Mouse (Mus musculus) T-helper 2 cell (primary cell): Measurements from ENCODE around the gene Tpm4.

Experiments
- in situ Hi-C: fragments of 300-600 bp; cut with MboI, MseI; formaldehyde crosslinking; loops from one replicate; pipeline ENCODE4 v1.15.1; 2025; ENCODE audit warnings: high pct_unique_total_duplicates

Gene Tpm4

DNA sequence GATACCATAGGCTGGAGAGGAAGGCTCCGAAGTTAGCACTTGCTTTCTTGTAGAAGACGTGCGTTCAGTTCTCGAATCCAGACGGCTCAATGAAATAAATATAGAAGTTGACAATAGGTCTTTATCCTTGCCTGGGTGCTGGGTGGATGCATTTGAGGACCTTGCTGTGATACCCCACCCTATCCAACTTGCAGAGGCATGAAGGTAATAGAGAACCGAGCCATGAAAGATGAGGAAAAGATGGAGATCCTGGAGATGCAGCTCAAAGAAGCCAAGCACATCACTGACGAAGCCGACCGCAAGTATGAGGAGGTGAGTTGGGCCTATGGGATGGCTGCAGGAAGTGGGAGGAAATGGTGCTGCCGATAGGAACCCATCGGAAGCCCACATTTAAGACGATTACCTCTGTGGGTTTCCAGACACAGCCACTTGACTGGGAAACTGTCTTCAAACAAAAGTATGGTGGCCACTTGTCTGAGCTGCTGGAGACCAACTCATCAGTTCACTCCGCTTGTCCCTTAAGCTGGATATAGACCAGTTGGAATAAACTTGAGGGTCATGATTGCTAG lies 8.6 kb downstream of the Tpm4 start:
- in situ Hi-C loops = no loop called here

DNA sequence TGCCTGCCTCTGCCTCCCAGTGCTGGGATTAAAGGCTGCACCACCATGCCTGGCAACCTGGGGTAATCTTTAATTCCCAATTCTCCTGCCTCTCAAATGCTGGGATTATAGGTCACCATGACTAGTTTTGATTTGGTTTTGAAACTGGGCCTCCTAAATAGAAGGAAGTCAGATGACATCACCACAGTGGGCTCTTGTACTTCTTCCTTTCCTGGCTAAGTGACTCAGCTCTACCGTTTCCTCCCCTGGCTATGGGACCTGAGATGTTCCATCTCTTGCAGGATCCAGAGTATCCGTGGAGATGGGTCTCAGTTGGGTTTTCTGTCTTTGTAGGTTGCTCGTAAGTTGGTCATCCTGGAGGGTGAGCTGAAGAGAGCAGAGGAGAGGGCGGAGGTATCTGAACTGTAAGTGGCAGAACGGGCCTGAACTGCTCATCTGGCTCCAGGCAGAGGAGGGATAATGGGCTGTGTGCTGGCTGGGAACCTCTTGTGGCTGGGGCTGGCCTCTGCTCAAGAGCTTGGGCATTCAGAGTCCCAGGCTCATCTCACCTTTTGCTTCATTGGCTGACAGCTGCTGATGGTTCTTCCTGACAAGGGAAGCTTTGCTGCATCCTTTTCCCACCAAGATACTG lies 9.7 kb downstream of the Tpm4 start:
- in situ Hi-C loops = no loop called here

DNA sequence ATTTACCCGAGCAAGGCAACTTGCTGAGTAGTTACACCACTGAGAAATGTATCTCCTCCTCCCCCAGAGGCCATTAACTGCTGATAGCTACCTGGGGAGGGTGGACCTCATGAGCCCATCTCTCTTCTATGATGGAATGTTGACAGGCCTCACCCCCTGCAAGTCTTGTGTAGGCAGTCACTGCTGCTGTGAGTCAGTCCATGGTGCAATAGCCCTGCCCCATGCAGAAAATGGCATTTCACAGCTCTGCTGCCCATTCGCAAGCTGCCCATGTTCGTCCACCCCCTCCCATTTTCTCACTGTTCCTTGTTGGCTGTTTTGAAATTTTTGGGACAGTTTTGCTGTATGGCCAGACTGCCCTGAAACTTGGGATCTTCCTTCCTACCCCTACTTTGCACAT lies 10.7 kb downstream of the Tpm4 start:
- in situ Hi-C loops = no loop called here

DNA sequence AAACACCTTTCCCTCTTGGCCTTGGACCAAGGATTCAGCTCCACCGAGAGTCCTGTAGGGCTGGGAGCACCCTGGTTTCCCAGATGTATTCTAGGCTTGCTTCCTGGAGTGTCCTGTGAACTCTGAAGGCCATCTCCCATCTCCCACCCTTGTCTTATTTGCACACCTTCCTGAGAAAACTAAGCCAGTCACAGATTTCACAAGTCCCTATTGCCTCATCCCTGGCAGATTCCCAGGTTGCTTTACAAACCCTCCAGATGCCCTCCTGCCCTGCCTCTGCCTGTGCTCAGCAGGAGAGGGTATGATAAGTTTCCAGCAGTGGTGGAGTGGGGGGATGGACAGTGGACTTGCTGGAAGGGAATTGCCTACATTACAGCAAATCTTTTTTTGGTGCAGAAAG lies 11.3 kb downstream of the Tpm4 start:
- in situ Hi-C loops = no loop called here

DNA sequence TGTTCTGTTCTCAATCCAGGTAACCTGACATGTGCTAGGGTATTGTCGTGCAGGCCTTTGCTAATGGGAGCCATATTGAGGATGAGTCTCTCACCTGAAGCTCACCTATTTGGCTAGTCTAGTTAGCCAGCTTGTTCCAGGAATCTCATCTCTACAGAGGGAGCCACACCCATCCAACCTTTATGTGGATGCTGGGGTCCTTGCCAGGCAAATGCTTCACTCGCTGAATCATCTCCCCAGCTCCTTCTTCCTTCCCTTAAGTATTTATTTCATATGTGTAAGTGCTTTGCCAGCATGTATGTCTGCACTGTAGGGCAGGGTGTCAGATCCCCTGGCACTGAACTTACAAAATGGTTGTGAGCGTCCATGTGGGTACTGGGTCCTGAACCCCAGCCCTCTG lies 11.8 kb downstream of the Tpm4 start:
- in situ Hi-C loops = no loop called here

DNA sequence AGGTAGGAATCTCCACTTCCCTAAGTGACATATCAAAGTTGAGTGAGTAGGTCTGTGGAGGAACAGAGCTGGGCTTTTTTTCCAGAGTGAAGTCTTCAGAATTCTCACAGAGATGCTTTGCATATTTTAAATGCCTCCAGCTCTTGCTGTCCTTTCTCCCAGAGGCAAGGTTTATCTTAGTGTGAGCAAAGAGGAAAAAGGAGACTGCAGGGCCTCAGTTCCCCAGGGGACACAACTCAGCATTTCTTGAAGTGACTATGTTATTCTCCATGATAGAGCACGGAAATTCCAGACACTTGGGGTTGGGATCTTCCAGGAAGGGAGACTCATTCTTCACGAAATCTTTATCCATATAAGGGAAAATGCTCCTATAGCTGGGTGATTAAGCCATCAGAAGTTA lies 12.5 kb downstream of the Tpm4 start:
- in situ Hi-C loops = no loop called here

DNA sequence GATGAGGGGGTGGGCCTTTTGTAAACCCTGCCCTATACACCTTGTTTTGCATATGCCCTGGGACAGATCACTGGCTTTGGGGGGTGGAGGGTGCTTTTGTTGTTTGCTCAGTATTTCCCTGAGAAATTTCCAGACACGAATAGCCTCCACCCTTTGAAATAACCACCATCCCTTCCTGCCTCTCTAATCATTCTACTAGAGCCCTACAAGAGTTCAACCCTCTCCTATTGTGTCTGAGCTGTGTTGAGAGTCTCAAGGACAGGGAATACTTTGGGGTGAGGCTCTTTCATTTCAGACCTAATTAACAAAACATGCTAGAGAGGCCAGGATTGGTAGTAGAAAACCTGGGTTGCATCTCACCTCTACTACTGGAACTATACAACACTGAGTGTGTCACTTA lies 14.3 kb downstream of the Tpm4 start:
- in situ Hi-C loops = no loop called here

DNA sequence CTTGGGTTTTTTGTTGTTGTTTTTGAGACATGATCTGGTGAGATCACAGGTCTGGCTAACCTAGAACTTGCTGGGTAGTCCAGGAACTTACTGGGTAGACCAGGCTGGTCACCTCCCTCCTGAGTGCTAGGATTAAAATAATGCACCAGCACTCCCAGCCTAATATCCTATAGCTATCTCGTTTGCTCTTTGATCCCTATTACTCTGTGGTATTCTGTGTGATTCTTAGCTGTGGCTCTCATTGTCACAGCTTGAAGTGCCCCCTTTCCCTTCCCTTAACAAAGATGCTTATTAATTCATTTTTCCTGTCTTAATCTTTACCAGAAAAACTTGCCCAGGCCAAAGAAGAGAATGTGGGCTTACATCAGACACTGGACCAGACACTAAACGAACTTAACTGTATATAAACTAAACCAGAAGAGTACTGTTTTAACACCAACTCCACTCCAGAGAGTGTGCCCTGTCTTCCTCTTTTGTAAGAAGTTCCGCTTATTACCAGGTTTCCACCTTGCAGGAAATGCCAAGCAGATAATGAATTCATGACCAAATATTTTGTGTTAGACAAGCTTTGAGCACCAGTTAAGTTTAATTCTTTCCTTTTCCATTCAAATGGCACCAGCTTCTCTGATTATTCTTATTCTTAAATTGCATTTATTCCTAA lies 16.8 kb downstream of the Tpm4 start:
- in situ Hi-C loops = loop anchor here (25.0 kb wide), 1 partner anchor 1489 kb away; the partner anchor contains the start of genes Lsm4 and Pgpep1

DNA sequence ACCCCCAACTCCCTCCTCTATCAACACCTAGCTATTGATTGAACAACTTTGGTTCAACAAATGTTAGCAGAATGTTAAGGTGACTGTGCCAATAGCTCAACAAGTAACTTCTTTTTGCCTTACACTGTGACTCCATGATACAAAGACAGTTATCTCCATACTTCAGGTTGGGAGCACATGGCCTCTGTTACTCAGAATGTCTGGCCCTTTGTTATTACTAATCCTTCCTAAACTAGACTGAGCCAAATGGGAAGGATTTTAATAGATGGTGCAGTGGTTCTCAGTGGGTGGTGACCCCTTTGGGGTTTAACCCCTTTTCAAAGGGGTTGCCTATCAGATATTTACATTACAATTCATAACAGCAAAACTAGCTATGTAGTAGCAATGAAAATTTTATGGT lies 18.6 kb downstream of the Tpm4 start:
- in situ Hi-C loops = loop anchor here (25.0 kb wide), 1 partner anchor 1491 kb away; the partner anchor contains the start of genes Lsm4 and Pgpep1

DNA sequence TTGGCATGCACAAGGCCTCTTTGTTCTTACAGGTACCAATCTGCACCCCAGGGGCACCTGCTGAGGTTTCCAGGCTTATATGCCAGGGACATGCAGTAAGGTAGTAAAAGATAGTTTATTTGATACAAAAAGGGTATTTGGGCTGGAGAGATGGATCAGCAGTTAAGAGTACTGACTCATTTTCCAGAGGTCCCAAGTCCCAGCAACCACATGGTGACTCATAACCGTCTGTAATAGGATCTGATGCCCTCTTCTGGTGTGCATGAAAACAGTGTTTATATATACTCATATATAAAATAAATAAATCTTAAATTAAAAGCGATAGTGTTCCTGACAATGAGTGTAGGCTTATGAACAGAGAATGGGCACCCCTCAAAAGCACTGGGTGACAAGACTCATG lies 23.3 kb downstream of the Tpm4 start:
- in situ Hi-C loops = loop anchor here (25.0 kb wide), 1 partner anchor 1496 kb away; the partner anchor contains the start of genes Lsm4 and Pgpep1

DNA sequence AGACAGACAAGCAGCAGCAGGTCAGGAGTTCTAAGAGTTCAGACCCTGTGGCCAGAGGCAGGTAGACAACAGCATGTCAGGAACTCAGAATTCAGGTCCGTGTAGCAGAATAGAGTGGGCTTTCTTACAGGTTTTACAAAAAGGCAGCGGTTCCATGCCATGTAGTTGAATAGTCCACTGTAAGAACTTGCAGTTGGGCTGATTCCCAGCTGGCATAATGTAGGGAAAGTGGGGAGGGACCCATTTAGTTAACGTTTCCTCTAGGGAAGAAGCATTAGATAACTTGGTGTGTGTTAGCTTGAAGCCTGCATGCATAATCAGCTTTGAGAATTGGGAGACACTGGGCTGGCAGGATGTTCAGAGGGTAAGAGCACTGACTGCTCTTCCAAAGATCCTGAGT lies 24.0 kb downstream of the Tpm4 start:
- in situ Hi-C loops = loop anchor here (25.0 kb wide), 1 partner anchor 1496 kb away; the partner anchor contains the start of genes Lsm4 and Pgpep1

DNA sequence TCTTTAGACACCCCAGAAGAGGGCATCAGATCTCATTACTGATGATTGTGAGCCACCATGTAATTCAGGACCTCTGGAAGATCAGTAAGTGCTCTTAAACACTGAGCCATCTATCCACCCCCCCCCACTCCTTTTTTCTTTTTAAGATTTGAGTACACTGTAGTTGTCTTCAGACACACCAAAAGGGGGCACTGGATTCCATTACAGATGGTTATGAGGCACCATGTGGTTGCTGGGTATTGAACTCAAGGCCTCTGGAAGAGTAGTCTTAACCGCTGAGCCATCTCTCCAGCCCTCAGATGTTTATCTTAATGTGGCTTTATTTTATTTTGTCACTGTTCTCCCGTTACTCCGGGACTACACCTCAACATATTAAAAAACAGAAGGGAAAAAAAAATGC lies 25.2 kb downstream of the Tpm4 start:
- in situ Hi-C loops = loop anchor here (10.0 to 25.0 kb wide), 2 partner anchors 315 to 1498 kb away; partner anchors contain the start of genes Cherp, Lsm4 and Pgpep1

DNA sequence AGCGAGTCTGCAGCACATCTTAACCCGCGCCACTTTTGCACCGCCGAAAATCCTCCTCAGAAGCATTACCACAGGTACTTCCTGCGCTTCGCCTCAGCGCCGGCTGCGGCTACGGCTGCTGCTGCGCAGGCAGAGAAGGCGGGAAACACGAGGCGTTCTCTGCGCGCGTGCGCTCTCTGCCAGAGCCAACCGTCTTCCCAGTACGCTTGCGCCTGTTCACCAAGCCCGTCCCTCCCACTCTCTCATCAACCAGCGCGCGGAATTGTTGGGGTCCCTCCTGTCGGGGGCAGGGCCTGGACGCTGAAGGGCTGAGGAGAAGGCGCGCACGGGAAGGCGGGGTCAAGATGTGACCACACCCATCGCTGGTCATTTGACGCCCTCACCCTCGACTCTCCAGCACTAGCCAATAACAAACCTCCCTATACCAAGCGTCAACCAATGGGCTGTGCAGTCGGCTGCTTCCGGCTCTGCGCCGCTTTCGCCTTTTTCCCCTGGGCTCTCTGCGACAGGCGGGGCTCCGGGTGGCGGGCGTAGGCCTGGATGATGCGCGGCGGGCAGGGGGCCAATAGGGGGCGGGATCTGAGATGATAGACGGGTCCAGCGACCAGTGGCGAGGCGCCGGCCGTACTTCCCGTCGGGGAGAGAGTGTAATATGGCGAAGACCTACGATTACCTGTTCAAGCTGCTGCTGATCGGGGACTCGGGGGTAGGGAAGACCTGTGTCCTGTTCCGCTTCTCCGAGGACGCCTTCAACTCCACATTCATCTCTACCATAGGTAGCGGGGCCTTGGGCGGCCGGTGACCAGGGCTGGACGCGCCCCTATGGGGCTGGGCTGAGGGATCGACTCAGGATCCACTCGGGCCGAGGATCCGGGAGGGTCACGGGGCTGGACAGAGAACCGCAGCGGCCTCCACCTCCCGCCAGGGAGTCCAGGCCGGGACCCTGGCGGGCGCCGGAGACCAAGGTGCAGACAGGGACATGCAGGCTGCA lies 26.2 kb downstream of the Tpm4 start, which contains the start of gene Rab8a:
Gene Rab8a (plus strand): TSS at position 494 of the 991 bp plus-strand sequence.
- in situ Hi-C loops = loop anchor here (10.0 to 25.0 kb wide), 2 partner anchors 314 to 1499 kb away; partner anchors contain the start of genes Cherp, Lsm4 and Pgpep1

DNA sequence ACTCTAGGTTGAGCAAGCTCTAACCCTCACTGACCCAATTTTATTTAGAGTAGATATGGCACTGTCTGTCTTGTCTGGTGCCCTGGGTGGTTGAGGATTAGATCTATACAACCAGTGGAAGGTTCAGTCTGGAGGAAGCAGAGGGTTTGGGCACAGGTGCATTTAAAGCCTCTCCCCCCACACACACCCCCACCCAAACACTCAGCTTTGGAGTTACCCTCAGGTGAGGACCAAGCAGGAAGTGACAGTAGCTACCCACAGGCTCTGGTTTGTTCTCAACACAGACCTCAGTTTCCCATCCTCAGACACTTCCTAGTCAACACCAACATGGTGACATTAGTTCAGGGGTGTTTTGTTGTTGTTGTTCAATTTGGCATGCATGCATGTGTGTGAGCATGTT lies 28.0 kb downstream of the Tpm4 start:
- in situ Hi-C loops = loop anchor here (10.0 to 25.0 kb wide), 2 partner anchors 312 to 1501 kb away; partner anchors contain the start of genes Cherp, Lsm4 and Pgpep1

DNA sequence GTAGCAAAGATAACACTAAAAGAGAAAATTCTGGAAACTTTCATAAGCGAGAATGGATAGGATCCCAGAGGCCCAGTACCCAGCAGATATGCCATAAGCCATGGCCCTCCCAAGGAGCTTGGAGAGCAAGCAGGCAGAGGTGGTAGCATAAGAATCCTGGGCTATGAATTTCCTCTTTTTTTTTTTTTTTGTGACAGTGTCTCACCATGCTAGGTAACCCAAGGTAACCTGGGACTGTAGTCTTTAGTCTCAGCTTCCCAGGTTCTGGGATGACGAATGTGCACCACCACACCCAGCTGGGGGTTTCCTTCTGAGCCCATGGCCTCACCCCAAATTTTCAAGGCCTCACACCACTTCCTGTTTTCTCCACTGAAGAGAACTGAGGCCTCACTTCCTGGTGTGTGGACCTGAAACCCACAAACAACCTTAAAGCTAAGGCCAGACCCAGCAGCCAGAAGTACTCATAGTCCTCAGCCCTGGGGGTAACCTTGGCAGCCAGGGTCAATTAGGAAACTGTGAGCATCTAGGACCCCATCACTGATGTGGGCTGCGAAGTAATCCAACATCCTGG lies 34.4 kb downstream of the Tpm4 start:
- in situ Hi-C loops = loop anchor here (10.0 to 25.0 kb wide), 2 partner anchors 306 to 1507 kb away; partner anchors contain the start of genes Cherp, Lsm4 and Pgpep1

DNA sequence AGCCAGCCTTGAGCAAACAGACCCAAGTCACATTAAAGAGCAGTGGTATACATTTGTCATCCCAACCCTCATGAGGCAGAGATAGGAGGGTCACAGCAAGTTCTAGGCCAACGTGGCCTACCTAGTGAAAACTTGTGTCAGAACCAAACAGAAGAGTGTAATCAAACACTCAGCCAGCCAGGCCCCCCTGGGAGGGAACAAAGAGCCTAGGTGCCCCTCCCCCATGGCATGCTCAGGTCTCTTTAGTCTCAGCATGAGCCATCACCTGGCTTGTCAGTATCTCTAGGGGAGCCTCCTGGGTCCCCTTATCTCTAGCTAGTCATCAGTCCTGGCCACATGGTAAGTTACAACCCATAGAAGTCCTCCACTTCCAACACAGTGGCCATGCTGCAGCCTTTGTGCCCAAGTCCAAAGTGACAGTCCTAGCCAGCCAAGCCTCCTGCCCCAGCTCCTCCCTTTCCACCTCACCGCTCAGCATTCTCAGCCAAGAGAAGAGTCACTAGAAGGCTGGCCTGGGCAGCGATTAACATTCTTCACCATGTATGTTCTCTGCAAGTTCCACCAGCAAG lies 35.0 kb downstream of the Tpm4 start:
- in situ Hi-C loops = loop anchor here (10.0 to 25.0 kb wide), 2 partner anchors 305 to 1507 kb away; partner anchors contain the start of genes Cherp, Lsm4 and Pgpep1

DNA sequence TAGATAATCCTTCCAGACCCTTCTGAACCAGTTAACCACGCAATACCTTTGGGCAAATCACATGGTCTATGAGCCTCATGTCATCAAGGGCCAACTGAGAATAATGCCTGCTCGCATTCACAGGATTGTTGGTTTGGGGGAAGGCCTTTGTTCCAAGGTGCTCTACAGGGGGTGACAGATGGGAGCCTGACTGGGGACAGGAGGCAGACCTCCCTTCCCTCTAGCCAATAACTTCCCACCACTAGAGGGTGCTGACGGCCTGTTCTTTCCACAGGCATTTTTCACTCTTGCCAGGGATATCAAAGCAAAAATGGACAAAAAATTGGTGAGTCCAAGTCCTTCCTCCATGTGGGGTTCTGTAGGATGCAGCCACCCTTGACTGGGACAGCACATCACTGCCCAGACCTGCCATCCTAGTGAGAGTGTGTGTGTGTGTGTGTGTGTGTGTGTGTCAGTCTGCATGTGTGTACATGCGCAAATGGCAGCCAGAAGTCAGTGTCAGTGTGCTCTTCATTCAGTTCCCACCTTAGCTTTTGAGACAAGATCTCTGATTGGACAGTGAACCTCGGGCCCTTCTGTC lies 42.7 kb downstream of the Tpm4 start:
- in situ Hi-C loops = no loop called here

DNA sequence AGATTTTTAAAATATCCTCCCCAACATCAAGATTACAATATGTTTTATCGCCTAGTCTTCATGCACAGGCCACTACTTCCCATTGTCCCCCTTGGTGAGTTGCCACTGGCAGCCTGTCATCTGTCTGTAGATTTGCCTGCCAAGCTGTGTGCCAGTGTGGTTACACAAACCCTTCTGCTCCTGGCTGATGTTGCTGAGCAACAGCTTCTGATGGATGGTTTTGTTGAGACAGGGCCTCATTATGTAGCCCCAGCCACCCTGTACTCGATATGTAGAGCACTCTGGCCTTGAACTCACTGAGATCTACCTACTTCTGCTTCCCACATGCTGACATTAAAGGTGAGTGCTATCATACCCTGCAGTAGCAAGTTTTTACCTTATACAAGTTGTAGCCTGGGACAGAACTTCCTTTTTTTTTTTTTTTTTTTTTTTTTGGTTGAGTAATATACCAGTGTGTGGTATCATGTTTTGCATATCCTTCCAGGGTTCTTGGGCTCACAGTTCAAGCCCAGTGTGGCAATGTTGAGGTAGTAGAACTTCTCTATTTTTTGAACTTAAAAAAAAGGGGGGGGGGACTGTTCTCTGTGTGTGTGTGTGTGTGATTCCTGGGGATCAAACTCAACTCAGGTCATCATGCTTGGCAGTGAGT lies 48.9 kb downstream of the Tpm4 start:
- in situ Hi-C loops = no loop called here

DNA sequence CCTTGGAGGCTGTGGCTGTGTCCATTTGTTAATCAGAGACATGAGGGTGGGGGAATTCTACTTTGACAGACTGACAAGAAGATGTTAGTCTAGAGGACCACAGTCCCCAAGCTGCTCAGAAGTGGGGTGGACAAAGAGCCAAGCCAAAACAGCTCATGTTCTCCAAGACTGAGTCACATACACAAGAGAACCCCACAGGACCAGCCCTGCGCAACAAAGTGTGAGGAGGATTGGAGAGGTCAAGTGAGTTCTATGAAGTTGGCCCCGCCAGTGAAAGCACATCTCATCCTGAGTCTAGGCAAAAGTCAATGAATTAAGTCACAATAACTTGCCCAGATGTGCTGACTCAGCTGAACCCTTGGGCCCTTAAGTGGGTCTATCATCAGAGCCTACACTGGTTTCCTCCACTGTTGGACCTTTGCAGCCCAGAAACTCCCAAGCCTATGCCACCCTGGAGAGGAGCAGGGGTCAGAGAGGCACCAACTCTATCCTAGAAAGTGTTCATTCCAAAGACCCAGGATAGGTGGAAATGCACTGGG lies 53.1 kb downstream of the Tpm4 start:
- in situ Hi-C loops = no loop called here
